Mouse (Mus musculus) urinary bladder, postnatal 25 days (tissue): ENCODE measurements around the gene Pes1.
"Not testable (repeated sequence)": the region's sequence is repeated elsewhere in the genome, so short reads cannot be mapped to it uniquely, and the experiment has no call there.

Source experiments
- DNase-seq: peaks from one replicate; pipeline ENCODE4 v3.0.0; 2022; ENCODE audit warnings: low spot score

Gene Pes1

GRCm38 (mm10) chr11:3963610-3964415, at the start of gene Pes1:
TSS of gene Pes1 (plus strand) at chr11:3963975.
- DNase-seq, result peak; percentile 68

- DNase-seq, result peak; percentile 87
These were observed 49.5 kb upstream of the Pes1 start, which contains the start of gene Slc35e4 for GRCm38 (mm10) chr11:3914109-3914840. TSS of gene Slc35e4 (minus strand) at chr11:3914664.

GRCm38 (mm10) chr11:3918738-3919137, 45.0 kb upstream of the Pes1 start:
- no peak for DNase-seq

DNA sequence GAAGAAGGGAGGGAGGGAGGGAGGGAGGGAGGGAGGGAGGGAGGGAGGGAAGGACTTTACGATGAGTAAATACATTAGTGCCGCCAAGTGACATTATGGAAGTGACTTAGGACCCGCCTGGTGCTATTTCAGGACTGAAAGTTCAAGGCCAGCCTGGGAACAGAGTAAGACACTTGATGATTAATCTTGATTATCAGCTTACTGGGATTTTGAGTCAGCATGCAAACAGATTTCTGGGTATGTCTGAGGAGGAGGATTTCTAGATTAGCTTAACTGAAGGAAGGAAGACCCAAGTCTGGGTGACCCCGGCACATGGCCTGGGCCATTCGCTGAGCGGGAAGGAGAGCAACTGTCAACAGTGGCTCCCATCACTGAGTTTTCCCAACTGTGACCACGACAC, 43.3 kb upstream of the Pes1 start:
- DNase-seq, result no peak

- DNase-seq, result peak; percentile 51
These were observed 42.4 kb upstream of the Pes1 start for GRCm38 (mm10) chr11:3921281-3921850.

DNA sequence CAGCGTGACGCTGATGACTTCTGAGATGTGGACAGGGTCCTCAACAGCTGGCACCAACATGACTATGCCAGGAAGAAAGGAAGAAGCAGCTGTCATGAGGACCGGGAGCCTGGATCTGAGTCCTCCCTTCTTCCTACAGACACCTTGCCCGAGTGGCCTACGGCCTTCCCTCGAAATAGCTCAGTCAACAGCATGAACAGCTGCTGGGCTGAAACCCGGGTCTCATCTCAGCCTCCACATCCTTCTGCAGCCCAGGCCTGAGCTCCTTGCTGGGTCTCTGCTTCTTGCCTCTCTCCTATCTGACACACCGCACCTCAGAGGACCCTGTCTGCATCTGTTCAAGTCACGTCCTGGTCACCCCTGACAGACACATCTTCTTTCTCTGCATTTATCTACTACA, 41.7 kb upstream of the Pes1 start:
- DNase-seq, result no peak

GRCm38 (mm10) chr11:3922731-3923130, 41.0 kb upstream of the Pes1 start:
- DNase-seq, result no peak

GRCm38 (mm10) chr11:3925916-3926315, 37.9 kb upstream of the Pes1 start:
- no peak for DNase-seq

- no peak for DNase-seq
These were observed 33.8 kb upstream of the Pes1 start for GRCm38 (mm10) chr11:3930019-3930418.

DNA sequence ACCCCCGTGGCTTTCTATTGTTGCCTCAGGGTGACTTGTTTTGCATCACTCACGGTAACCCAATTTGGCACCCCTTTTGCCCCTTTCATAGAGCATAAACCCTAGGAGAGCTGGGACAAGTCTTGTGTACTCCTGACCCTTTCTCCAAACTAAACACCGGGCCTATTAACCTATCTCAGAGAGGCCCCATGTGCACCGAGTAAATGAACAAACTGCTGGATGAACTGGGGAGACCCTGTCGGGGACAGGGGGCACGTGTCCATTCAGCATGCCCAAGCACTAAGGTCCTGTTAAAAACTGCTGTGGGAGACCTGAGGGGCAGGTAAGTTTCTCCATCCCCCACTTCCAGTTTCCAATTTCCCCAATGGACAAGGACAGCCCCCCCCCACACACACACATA, 32.8 kb upstream of the Pes1 start:
- DNase-seq, result no peak

GRCm38 (mm10) chr11:3931511-3932211, 32.1 kb upstream of the Pes1 start, which contains the start of gene Tcn2:
TSS of gene Tcn2 (minus strand) at chr11:3932159.
- peak; percentile 74 for DNase-seq

DNA sequence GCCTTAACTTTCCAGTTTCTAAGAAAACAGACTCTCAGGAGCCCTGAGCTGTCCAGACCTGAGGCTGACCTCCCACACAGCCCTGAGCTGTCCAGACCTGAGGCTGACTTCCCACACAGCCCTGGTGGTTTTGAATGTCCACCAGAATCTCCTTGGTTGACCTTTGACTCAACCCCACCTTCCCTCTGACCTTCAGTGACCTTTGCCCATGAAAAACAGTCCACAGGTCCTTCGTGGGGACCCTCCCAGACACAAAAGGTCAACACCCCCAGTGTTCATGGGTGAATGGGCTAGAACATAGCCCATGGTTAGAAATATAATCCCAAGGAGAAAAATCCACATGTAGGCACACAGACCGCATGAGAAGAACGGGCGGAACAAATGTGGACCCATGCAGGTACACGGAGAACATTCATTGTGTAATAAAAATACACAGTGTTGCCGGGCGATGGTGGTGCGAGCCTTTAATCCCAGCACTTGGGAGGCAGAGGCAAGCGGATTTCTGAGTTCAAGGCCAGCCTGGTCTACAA, 30.0 kb upstream of the Pes1 start:
- no peak for DNase-seq

- DNase-seq, result no peak
These were observed 28.6 kb upstream of the Pes1 start for GRCm38 (mm10) chr11:3935135-3935534.

- no peak for DNase-seq
These were observed 27.5 kb upstream of the Pes1 start for GRCm38 (mm10) chr11:3936318-3936717.

DNA sequence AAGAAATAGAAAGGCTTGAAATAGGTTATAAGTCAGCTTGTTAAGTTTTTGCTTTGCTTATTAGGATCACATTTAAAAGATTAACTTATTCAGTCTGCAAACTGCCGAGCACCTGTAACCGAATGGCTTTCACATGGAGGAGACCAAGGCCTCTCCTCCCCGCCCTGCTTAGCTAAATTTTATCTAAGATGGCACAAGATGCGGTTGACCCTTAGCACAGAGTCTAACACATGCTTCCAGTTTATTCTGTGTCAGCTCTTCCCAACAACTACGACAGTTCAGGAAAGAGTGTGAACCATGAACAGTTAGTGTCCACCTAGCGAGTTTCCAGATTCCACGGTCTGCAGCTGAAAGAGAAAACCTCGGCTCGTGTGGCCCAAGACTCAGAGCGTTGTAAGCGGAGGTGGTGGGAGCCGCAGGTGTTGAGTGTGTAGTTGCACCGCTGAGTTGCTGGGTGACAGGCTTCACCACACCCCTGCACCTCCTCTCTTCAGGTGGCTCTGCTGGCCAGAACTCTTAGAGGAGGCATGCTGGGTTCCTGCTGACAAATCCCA, 26.4 kb upstream of the Pes1 start:
- DNase-seq, result no peak

DNA sequence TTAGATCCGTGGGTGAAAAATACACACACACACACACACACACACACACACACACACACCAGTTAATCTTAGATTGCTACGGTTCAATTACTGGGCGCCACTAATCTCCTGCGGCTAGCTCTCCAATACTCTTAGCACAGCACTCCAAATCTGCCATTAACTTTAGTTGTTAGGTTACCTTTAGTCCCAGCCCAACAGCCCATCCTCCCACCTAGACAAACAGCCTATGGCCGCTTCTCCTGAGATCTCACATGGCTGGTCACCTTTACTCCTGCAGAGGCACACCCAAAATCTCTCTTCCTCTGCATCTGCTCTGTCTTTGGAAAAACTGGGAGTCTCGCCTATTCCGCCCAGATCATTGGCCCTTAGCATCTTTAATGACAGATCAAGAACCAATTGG, 22.4 kb upstream of the Pes1 start:
- DNase-seq, result no peak

DNA sequence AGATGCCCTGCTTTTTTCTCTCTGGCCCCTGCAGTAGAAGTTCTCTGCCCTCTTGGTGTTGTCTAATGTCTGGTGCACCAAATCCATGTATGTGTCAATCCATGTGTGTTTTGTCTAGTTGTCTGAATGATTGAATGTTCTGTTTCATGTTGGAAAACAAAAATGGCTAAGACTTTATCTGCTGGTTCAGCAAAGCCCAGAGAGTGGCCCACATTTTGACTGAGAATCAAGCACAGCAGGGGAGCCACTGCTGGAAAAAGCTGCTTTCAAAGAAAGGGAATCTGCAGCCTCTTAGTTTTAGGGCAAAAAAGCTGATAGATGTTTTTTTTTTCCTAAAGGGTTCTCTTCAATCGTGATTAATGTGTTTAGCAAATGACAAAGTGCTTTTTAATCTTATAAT, 17.4 kb upstream of the Pes1 start:
- no peak for DNase-seq

DNA sequence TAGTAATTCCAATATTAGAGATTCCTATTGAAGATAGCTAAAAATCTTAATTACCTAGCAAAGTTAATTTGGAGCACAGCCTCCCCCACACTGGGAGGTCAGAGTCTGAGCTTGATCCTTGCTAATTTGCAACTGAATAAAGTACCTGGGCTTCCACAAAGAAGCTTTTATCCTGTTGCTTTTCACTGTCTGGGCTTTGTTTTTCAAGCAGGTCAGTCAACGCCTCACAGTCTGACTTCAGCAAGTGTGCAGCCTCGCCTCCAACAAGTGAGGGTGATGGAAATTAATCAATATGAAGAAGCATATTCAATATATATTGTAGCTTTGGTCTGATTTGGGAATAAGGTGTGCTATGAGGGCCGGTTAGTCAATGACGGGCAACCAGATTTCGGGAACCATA, 8.9 kb upstream of the Pes1 start:
- DNase-seq, result not testable (repeated sequence)

DNA sequence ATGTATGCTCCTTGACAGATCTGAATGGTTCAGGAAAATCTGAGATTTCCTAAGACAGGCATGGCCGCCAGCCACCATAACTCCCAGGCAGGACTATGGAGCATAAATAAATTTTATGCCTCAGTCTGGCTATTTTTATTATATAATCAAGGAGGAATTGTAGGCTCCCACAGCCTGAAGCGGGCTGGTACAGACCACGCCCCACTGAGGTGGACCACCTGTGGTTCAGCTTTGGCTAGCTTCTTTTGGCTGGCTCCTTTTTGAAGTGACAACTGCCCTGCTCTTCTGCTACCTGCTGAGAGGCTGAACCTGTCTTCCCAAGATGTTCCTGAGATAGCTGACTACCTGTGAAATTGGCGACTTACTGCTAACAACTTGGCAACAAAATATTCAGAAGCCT, 8.4 kb upstream of the Pes1 start:
- not testable (repeated sequence) for DNase-seq

DNA sequence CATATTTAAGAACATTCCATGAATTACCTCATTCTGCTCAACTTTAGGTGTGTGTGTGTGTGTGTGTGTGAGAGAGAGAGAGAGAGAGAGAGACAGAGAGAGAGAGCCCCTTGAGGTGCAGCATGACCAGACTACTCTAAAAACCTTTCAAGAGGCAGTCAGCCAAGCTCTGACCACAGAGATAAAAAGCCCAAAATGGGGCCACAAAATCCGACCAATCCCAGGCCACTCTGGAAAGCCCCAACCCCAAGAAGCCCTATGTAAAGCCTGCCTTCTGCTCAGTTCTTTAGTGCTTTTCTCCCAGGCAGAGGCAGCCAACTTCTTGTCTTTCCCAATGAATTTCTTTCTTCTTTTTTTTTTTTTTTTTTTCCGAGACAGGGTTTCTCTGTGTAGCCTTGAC, 2.9 kb upstream of the Pes1 start:
- DNase-seq, result no peak

DNA sequence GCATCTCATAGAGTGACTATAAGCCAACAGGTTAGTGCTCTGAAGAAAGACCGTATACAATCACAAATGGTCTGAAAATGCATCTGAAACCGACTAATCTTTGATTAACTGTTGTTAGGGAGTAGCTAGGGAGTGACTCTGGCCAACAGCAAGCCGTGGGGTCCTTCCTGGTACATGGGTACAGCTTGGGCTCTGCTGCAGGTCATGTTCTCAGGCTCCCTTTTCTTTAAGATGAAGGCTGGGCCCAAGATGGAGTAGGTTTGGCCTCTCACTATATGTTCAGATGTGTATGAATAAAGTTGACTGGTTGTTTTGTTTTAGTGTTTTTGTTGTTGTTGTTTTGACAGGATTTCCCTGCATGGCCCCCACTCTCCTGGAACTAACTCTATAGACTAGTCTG, 2.0 kb upstream of the Pes1 start:
- no peak for DNase-seq

DNA sequence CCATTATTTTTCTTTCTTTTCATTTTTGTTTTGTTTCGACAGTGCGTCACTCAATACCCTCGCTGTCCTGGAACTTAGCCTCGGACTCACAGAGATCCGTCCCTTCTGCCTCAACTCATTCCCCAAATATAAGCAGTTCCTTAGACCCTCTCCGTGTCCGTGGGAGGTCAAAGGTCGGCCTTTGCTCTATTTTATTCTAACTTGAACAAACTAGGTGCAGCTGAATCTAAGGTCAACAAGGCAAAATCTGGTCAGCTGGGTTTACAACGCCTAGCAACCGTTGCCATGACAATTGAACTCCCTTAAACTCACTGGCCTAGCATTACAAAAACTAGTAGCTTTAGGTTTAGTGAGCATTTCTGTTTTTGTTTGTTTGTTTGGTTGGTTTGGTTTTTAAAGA, 620 bp upstream of the Pes1 start:
- no peak for DNase-seq
